Mouse (Mus musculus) common myeloid progenitor, adult 5-6 weeks (primary cell): ENCODE results near the gene Scai. TPM values are rescaled to one million over a fixed set of nuclear protein-coding genes. Genes with fewer than 3 reads are reported as not detected.
"Not testable (repeated sequence)": the region's sequence is repeated elsewhere in the genome, so short reads cannot be mapped to it uniquely, and the experiment has no call there.

Experiments
- ATAC-seq: replicated peaks from 2 replicates; pipeline ENCODE4 v1.8.0; 2016; ENCODE audit warnings: low read depth, mild to moderate bottlenecking, moderate TSS enrichment, inconsistent platforms; ENCODE audit not compliant: poor library complexity, severe bottlenecking
- total RNA-seq: library from RNA; stranded (forward); fragments of 200-1000, 187-1606 nt; gene quantifications from 2 replicates; pipeline ENCODE4 v1.2.3, GENCODE M21; 2017

The Scai gene
- total RNA-seq, 1 experiment from 2014 or later = 12.2 TPM

DNA sequence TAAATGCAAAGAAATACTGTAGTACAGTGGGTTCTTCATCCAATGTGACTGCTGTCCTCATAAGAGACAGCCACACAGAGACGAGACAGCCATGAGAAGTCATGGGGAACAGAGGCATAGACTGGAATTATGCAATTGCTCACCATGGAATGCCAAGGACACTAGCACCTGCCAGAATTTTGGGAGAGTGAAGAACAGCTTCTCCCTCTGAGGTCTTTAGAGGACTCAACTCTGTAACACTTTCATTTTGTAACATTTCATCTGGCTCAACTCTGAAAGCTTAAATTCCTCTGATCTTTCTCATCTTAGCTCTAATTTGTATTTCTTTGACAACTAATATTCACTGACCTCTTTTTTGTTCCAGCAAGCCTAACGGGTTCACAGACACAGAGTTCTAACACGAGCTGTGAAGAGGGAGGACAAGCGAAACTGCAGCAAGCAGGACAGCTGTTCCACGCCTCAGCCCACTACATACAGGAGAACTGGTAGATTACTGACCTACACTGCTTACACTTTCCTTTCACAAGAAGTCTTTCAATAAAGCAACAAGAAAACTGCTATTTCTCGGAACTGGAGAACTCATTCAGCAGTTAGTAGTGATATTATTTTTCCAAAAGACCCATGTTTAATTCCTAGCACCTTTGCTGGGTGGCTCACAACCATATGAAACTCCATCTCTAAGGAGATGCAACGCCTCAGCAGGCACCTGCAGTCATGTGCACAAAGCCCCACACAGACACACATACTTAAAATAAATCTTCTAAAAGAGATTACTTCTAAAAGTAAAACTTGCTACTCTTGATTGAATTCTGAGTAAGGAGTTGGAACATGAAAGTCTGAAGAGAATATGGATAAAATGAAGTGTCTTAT lies 49.7 kb downstream of the Scai start:
- ATAC-seq = no peak

- ATAC-seq = no peak; the same call in 1 of the 2 replicates
Measured at GRCm38 (mm10) chr2:39129526-39130326, 60.8 kb downstream of the Scai start.

GRCm38 (mm10) chr2:39124167-39124566 lies 66.4 kb downstream of the Scai start:
- ATAC-seq = no peak

GRCm38 (mm10) chr2:39121137-39121536 lies 69.4 kb downstream of the Scai start:
- ATAC-seq = no peak

DNA sequence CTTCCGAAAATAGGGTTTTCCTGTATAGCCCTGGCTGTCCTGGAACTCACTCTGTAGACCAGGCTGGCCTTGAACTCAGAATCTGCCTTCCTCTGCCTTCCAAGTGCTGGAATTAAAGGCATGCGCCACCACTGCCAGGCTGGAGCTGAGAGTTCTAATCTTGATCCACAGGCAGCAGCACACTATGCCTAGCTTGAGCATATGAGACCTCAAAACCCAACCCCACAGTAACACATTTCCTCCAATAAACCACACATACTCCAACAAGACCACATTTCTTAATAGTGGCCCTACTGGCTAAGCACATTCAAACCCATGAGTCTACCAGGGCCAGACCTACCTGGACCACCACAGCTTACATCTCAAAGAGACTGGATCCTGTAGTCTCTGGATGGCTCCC lies 74.0 kb downstream of the Scai start:
- ATAC-seq = no peak

DNA sequence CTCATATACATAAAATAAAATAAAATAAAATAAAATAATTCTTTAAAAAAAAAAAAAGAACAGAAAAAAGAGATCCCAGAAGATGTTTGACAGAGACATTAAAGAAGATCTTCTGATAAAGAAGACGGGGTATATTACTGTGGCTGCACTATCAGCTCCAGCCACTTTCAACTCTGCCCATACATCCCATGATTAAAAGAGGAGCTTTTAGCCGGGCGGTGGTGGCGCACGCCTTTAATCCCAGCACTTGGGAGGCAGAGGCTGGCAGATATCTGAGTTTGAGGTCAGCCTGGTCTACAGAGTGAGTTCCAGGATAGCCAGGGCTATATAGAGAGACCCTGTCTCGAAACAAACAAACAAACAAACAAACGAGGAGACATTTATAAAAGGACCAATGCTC lies 76.4 kb downstream of the Scai start:
- no peak for ATAC-seq

DNA sequence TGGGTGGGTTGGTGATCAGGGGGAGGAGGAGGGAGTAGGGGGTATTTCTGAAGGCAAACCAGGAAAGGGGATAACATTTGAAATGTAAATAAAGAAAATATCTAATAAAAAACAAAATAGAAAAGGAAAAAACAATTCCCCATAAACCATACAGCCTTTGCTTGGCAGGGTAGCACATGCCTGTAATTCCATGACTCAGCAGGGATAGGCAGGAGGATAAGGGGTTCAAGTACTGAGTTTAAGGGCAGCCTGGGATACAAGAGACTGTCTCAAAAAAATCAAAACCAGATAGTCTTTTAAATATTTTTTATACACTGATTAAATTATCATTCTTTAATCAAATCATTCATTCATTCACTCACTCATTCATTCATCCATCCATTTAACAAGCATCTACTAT lies 80.0 kb downstream of the Scai start:
- ATAC-seq = no peak

- ATAC-seq = not testable (repeated sequence)
Measured at GRCm38 (mm10) chr2:39109712-39110111, 80.8 kb downstream of the Scai start.

GRCm38 (mm10) chr2:39099951-39100350 lies 90.6 kb downstream of the Scai start:
- not testable (repeated sequence) for ATAC-seq

DNA sequence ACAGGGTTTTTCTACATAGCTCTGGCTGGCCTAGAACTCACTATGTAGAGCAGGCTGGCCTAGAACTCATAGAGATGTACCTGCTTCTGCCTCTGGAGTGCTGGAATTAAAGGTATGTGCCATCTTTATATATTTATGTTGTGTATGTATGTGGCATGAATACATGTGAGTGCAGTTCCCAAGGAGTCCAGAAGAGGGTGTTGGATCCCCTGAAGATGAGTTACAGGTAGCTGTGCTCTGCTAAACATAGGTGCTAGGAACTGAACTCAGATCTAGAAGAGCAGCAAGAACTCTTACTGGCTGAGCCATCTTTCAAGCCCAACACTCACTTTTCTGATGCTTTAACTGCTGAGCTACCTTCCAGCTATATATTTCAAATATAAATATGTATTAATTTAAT lies 92.5 kb downstream of the Scai start:
- no peak for ATAC-seq

- ATAC-seq = no peak
Measured at GRCm38 (mm10) chr2:39091966-39092365, 98.6 kb downstream of the Scai start.

GRCm38 (mm10) chr2:39082706-39083105 lies 107.8 kb downstream of the Scai start:
- ATAC-seq = no peak

DNA sequence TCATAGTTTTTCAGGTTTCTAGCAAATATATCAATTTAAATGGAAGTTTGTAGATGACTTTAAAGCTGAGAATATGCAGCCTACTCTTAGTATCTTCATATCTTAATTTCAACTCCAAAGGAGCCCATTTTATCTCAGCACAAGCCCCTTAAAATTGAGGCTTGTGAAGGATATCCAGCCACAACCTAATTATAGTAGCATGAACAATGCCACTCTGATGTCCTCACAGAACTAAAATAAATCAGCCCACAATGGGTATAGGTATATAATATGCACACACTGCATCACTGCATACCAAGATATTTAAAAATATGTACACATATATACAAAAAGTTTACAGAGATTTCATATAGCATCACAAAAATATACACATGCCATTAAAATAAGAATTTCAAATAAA lies 119.9 kb downstream of the Scai start:
- ATAC-seq = no peak

DNA sequence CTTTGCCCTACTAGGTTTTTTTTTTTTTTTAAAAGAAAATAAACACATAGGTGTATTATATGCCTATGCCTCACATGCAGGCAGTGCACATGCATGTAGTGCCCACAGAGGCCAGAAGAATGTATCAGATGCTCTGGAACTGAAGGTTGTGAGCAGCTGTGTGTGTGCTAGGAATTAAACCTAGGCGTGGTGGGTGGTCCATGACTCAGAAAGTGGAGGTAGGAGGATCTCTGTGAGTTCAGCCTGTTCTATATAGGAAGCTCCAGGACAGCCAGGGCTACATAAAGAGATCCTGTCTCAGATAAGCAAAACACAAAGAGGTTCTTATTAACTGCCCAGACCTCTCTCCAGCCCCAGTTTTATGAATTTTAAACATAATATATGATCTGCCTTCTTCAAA lies 121.4 kb downstream of the Scai start:
- ATAC-seq = no peak

DNA sequence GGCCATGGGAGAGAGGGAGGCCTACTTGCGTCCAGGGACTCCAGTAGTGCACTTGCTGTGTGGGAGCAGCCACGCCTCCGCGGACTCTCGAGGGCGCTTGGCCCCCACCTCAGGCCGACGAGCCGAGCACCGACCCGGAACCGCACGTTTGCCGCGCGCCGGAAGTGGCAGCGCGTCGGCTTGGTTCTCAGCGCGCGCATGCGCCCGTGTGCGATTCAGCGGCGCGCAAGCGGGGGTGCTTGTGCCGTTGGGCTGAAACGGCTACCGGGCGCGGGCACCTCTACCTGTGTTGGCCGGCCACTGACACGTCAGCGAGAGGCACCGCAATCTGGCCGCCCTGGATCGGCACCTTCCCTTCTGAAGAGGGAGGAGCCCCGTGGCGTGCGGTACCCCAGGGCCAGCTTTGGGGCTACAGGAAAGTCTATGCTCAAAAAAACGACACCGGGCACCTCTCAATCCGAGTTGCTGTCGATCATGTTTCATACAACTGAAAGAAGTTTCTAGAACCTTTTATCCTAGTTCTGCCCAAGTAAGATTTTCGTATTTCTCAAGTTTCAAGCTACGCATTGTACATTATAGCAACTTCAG lies 125.0 kb downstream of the Scai start, which contains the start of gene Golga1:
Gene Golga1 (minus strand): TSS at position 142 of the 588 bp plus-strand sequence.
- ATAC-seq = peak; percentile 97

GRCm38 (mm10) chr2:39064687-39065399 lies 125.7 kb downstream of the Scai start:
- peak; percentile 67 for ATAC-seq

GRCm38 (mm10) chr2:39048515-39048914 lies 142.0 kb downstream of the Scai start:
- ATAC-seq = no peak

GRCm38 (mm10) chr2:39040215-39040614 lies 150.3 kb downstream of the Scai start:
- ATAC-seq = no peak

GRCm38 (mm10) chr2:39031611-39032010 lies 158.9 kb downstream of the Scai start:
- ATAC-seq = no peak

- no peak for ATAC-seq
Measured at GRCm38 (mm10) chr2:39020004-39020403, 170.5 kb downstream of the Scai start.
